Comparison of ENCODE assay signal across 19 mouse cellular contexts in genomic region chr4:70221370-70221769, GRCm38 (mm10).
DNase-seq lines count a peak whose midpoint lies in the region; ATAC-seq and TF ChIP-seq lines count a peak whose summit lies in the region.
"Had no signal": no experiment of that assay in that cellular context is flagged by ENCODE, and none has a peak within 500 bp of the region (broad histone marks: within the 10 kb centered on the region; RNA-seq: fewer than 3 reads in every experiment).

No protein-coding gene starts in this region.

- TF ChIP-seq CTCF in liver, postnatal 0 days (IDR thresholded peaks at IDR 0.05; ENCODE audit: low read depth), result no peak

- H3K36me3 ChIP-seq in kidney, embryonic 15.5 days, result peaks cover 48% of the 10 kb centered on the region
- peaks cover 4% of the 10 kb centered on the region; the same call in 1 of the 2 replicates for H3K36me3 ChIP-seq in liver, postnatal 0 days (replicated peaks; ENCODE audit: insufficient read depth, low read length)
- H3K36me3 ChIP-seq in liver, embryonic 11.5 days (ENCODE audit: control insufficient read depth, insufficient read depth, low read length), result peaks cover 5% of the 10 kb centered on the region; the same call in 1 of the 2 replicates
- peaks cover 4% of the 10 kb centered on the region for H3K36me3 ChIP-seq in myocyte (ENCODE audit: control insufficient read depth, insufficient read depth)

- H3K27me3 ChIP-seq in kidney, embryonic 15.5 days, result no peaks in the 10 kb centered on the region
- H3K27me3 ChIP-seq in liver, postnatal 0 days (ENCODE audit: insufficient read depth, low read length), result no peaks in the 10 kb centered on the region
- H3K27me3 ChIP-seq in liver, embryonic 11.5 days (replicated peaks; ENCODE audit: control insufficient read depth, insufficient read depth, low read length), result no peaks in the 10 kb centered on the region
- no peaks in the 10 kb centered on the region for H3K27me3 ChIP-seq in myocyte (ENCODE audit: control insufficient read depth, insufficient read depth, insufficient read length)
- H3K27me3 ChIP-seq: embryonic facial prominence, embryonic 13.5 days; forebrain, embryonic 12.5 days; liver, embryonic 15.5 days; midbrain, embryonic 12.5 days had no signal

- WGBS in kidney, embryonic 15.5 days, result 86% methylated on average over 1 of the region's 1 CpGs
- 43% methylated on average over 1 of the region's 1 CpGs for WGBS in liver, postnatal 0 days (ENCODE audit: insufficient replicate concordance)
- 82% methylated on average over 1 of the region's 1 CpGs for WGBS in liver, embryonic 11.5 days

- no peak overlapping the region for H3K4me3 ChIP-seq in kidney, embryonic 15.5 days (replicated peaks)
- H3K4me3 ChIP-seq in liver, postnatal 0 days (ENCODE audit: low read depth, low read length), result no peak overlapping the region
- no peak overlapping the region for H3K4me3 ChIP-seq in liver, embryonic 11.5 days (ENCODE audit: low read depth, low read length)
- H3K4me3 ChIP-seq in myocyte, result no peak overlapping the region
- H3K4me3 ChIP-seq: embryonic facial prominence, embryonic 13.5 days; erythroblast, embryonic 14.5 days; forebrain, embryonic 12.5 days; hindbrain, embryonic 10.5 days; liver, embryonic 15.5 days; midbrain, embryonic 12.5 days had no signal

- TF ChIP-seq EP300 in liver, postnatal 0 days (IDR thresholded peaks at IDR 0.05; ENCODE audit: low read depth), result no peak

- ATAC-seq in kidney, embryonic 15.5 days (replicated peaks; ENCODE audit: low FRiP score), result no peak
- ATAC-seq in liver, postnatal 0 days, result peak; percentile 46
- no peak for ATAC-seq in liver, embryonic 11.5 days (replicated peaks; ENCODE audit: low FRiP score)

- H3K4me2 ChIP-seq in kidney, embryonic 15.5 days, result no peak overlapping the region
- H3K4me2 ChIP-seq in liver, postnatal 0 days (ENCODE audit: low read depth, low read length), result no peak overlapping the region
- H3K4me2 ChIP-seq in liver, embryonic 11.5 days, result no peak overlapping the region
- H3K4me2 ChIP-seq in myocyte (ENCODE audit: low read depth), result no peak overlapping the region
- H3K4me2 ChIP-seq: embryonic facial prominence, embryonic 13.5 days; forebrain, embryonic 12.5 days; liver, embryonic 15.5 days; midbrain, embryonic 12.5 days had no signal

- peaks cover 28% of the 10 kb centered on the region for H3K4me1 ChIP-seq in kidney, embryonic 15.5 days
- 0 out of 2 replicates have a peak, but pooled peaks cover 4% of the 10 kb centered on the region for H3K4me1 ChIP-seq in liver, postnatal 0 days (ENCODE audit: insufficient read depth)
- no peaks in the 10 kb centered on the region for H3K4me1 ChIP-seq in liver, embryonic 11.5 days (replicated peaks; ENCODE audit: control insufficient read depth, insufficient read depth, low read length)
- H3K4me1 ChIP-seq: forebrain, embryonic 12.5 days; hindbrain, embryonic 10.5 days; midbrain, embryonic 12.5 days had no signal

- H3K9me3 ChIP-seq in kidney, embryonic 15.5 days (replicated peaks), result no peaks in the 10 kb centered on the region
- H3K9me3 ChIP-seq in liver, postnatal 0 days (ENCODE audit: low read length), result no peaks in the 10 kb centered on the region
- no peaks in the 10 kb centered on the region for H3K9me3 ChIP-seq in liver, embryonic 11.5 days (ENCODE audit: control insufficient read depth, low read length)
- H3K9me3 ChIP-seq: embryonic facial prominence, embryonic 13.5 days; forebrain, embryonic 12.5 days; hindbrain, embryonic 10.5 days; liver, embryonic 15.5 days; midbrain, embryonic 12.5 days had no signal

- no peak for TF ChIP-seq POLR2A in myocyte (IDR thresholded peaks at IDR 0.05; ENCODE audit: insufficient read length, low read depth)

- H3K9ac ChIP-seq in kidney, embryonic 15.5 days, result no peak overlapping the region
- no peak overlapping the region for H3K9ac ChIP-seq in liver, postnatal 0 days (replicated peaks)
- no peak overlapping the region for H3K9ac ChIP-seq in liver, embryonic 11.5 days (ENCODE audit: low read depth, low read length)
- H3K9ac ChIP-seq: embryonic facial prominence, embryonic 13.5 days; forebrain, embryonic 12.5 days; liver, embryonic 15.5 days; midbrain, embryonic 12.5 days had no signal

- peak overlapping the region; percentile 24; the same call in 1 of the 2 replicates for H3K27ac ChIP-seq in kidney, embryonic 15.5 days
- H3K27ac ChIP-seq in liver, postnatal 0 days (ENCODE audit: low read depth), result no peak overlapping the region
- H3K27ac ChIP-seq in liver, embryonic 11.5 days (ENCODE audit: low read depth, low read length), result no peak overlapping the region
- H3K27ac ChIP-seq: forebrain, embryonic 12.5 days; hindbrain, embryonic 10.5 days; liver, embryonic 15.5 days; macrophage; midbrain, embryonic 12.5 days had no signal

- H3K79me2 ChIP-seq in myocyte (ENCODE audit: control insufficient read depth, insufficient read depth), result no peaks in the 10 kb centered on the region

- no peak for DNase-seq in kidney, postnatal 10 days
- no peak for DNase-seq in liver, postnatal 0 days
- no peak for DNase-seq in liver, embryonic 11.5 days (ENCODE audit: low spot score)
- peak; percentile 58 for DNase-seq in MN1 (ENCODE audit: low spot score)
- DNase-seq in retina, embryonic 14.5 days (ENCODE audit: low spot score), result no peak
- DNase-seq: adrenal gland, postnatal 10 days; cerebellum, postnatal 36 days; embryo, embryonic 11 days; right cerebral cortex, postnatal 25 days; spleen, adult 18-20 months had no signal

- no peak overlapping the region for H3ac ChIP-seq in myocyte (ENCODE audit: control insufficient read depth, insufficient read length)

TF ChIP-seq in myocyte, 11 proteins besides CTCF, POLR2A, EP300 and RAD21:
- peak; percentile 64 to 97 (median 72) for TF ChIP-seq MYOG (IDR thresholded peaks at IDR 0.05; ENCODE audit: control insufficient read depth in 1 of 3, insufficient read depth in 1 of 3, insufficient read length in 2 of 3, low read depth in 2 of 3)
- TF ChIP-seq CEBPB (IDR thresholded peaks at IDR 0.05; ENCODE audit: insufficient read depth, poor library complexity, severe bottlenecking), result peak; percentile 89
- TF ChIP-seq USF1 (IDR thresholded peaks at IDR 0.05; ENCODE audit: low read depth), result no peak
- peak; percentile 84 for TF ChIP-seq TCF3 (IDR thresholded peaks at IDR 0.05; ENCODE audit: insufficient read length, low read depth)
- no peak for TF ChIP-seq POLR2AphosphoS2 (IDR thresholded peaks at IDR 0.05; ENCODE audit: insufficient read length, low read depth)
- TF ChIP-seq MYOD1 (IDR thresholded peaks at IDR 0.05; ENCODE audit: control insufficient read depth in 1 of 3, insufficient read length in 2 of 3, low read depth in 2 of 3), result peak in 2 of 3 experiments; percentile 53 to 74
